Mouse (Mus musculus) forebrain, embryonic 13.5 days (tissue): ENCODE data around the gene Clec11a. TPM values are rescaled to one million over a fixed set of nuclear protein-coding genes. Genes with fewer than 3 reads are reported as not detected.

Source experiments
- polyA plus RNA-seq: library from polyadenylated mRNA; unstranded; fragments of >200 nt; fragmentation: Nextera tagmentation; extraction: Ambion mirVana; gene quantifications from 2 replicates; pipeline ENCODE4 v1.2.1, GENCODE M21; 2015

Clec11a gene
- polyA plus RNA-seq, 1 experiment from 2014 or later = 3.0 TPM

Other genes with a start within 250 kb of the Clec11a start
- gene Klk1b21, start 204.6 kb downstream of the Clec11a start, polyA plus RNA-seq = not detected in 2 replicates
- not detected in 2 replicates for gene Klk1b22, start 194.2 kb downstream of the Clec11a start, polyA plus RNA-seq
- not detected in 2 replicates for gene Klk1b16, start 170.1 kb downstream of the Clec11a start, polyA plus RNA-seq
- not detected in 2 replicates for gene Klk1b24, start 118.7 kb downstream of the Clec11a start, polyA plus RNA-seq
- gene Klk1b3, start 108.7 kb downstream of the Clec11a start, polyA plus RNA-seq = not detected in 2 replicates
- gene Klk1b4, start 99.5 kb downstream of the Clec11a start, polyA plus RNA-seq = not detected in 2 replicates
- gene Klk1b5, start 91.0 kb downstream of the Clec11a start, polyA plus RNA-seq = not detected in 2 replicates
- gene Klk1, start 81.5 kb downstream of the Clec11a start, polyA plus RNA-seq = not detected in 2 replicates
- gene Gm36864, start 70.7 kb downstream of the Clec11a start, polyA plus RNA-seq = not detected in 2 replicates
- gene 1700028J19Rik, start 60.2 kb downstream of the Clec11a start, polyA plus RNA-seq = 1.3 and 1.4 TPM in 2 replicates
- gene 2410002F23Rik, start 60.2 kb downstream of the Clec11a start, polyA plus RNA-seq = 172 and 212 TPM in 2 replicates
- gene Acp4, start 49.5 kb downstream of the Clec11a start, polyA plus RNA-seq = 0.14 and 0.21 TPM in 2 replicates
- gene Gm15517, start 45.5 kb downstream of the Clec11a start, polyA plus RNA-seq = not detected in 2 replicates
- 13.2 and 15.1 TPM in 2 replicates for gene Shank1, start 3.4 kb upstream of the Clec11a start, polyA plus RNA-seq
- gene Syt3, start 77.2 kb upstream of the Clec11a start, polyA plus RNA-seq = 10.1 and 10.6 TPM in 2 replicates
- gene 1700008O03Rik, start 78.9 kb upstream of the Clec11a start, polyA plus RNA-seq = 0.59 and 1.1 TPM in 2 replicates
- 11.6 and 12.6 TPM in 2 replicates for gene Lrrc4b, start 122.1 kb upstream of the Clec11a start, polyA plus RNA-seq
- 3.8 and 4.0 TPM in 2 replicates for gene Aspdh, start 158.5 kb upstream of the Clec11a start, polyA plus RNA-seq
- gene Josd2, start 161.1 kb upstream of the Clec11a start, polyA plus RNA-seq = 49.0 and 56.1 TPM in 2 replicates
- 101 and 106 TPM in 2 replicates for gene Emc10, start 189.6 kb upstream of the Clec11a start, polyA plus RNA-seq
- 30.1 and 35.0 TPM in 2 replicates for gene Fam71e1, start 189.7 kb upstream of the Clec11a start, polyA plus RNA-seq
- gene Mybpc2, start 217.8 kb upstream of the Clec11a start, polyA plus RNA-seq = 0.13 and 0.14 TPM in 2 replicates
- gene Spib, start 225.2 kb upstream of the Clec11a start, polyA plus RNA-seq = not detected in 2 replicates
- 77.8 and 89.7 TPM in 2 replicates for gene Pold1, start 241.9 kb upstream of the Clec11a start, polyA plus RNA-seq
- gene Nr1h2, start 247.0 kb upstream of the Clec11a start, polyA plus RNA-seq = 76.0 and 76.2 TPM in 2 replicates